Mouse (Mus musculus): ENCODE data around the gene Nts. TPM values are rescaled to one million over a fixed set of nuclear protein-coding genes. Genes with fewer than 3 reads are reported as not detected.

Gene Nts
- 16.0 and 18.2 TPM in 2 replicates for polyA plus RNA-seq (2015; fragmentation: Nextera tagmentation; extraction: Ambion mirVana)

DNA sequence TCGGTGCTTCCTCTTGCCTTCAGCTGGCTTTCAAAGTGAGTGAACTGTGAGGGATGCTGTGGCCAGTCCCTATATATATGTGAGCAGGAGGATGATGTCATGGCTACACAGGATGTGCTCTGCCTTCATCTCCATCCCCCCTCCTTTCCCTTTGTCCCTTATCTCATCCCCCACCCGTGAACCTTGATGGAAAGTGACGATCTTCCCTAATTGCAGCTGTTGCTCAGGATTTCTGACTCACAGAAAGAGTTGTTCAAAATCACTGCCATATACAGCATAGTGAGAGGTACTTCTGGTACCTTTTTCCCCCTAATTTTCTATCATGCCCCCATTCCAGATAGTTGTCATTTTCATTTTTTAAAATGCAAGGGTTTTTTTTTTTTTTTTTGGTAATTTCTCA lies at the start of gene Nts:
TSS of gene Nts (minus strand) at position 101 of the 400 bp plus-strand sequence.
- no peaks in the 10 kb centered on the region for H3K36me3 ChIP-seq (ENCODE audit: control insufficient read depth, insufficient read depth, low read length)
- no peak within 1 kb of the TSS for H3K9ac ChIP-seq (ENCODE audit: low read depth, low read length)
- no peak for ATAC-seq
- H3K4me1 ChIP-seq (ENCODE audit: control insufficient read depth, insufficient read depth, low read length) = no peaks in the 10 kb centered on the region
- H3K4me3 ChIP-seq (ENCODE audit: low read depth, low read length) = no peak within 1 kb of the TSS
- H3K27me3 ChIP-seq (ENCODE audit: control insufficient read depth, insufficient read depth, low read depth, low read length) = no peaks in the 10 kb centered on the region
- WGBS = 35% methylated on average over 3 of the region's 3 CpGs
- H3K27ac ChIP-seq (ENCODE audit: low read length) = no peak within 1 kb of the TSS
- H3K4me2 ChIP-seq (ENCODE audit: low read length) = no peak within 1 kb of the TSS
- no peaks in the 10 kb centered on the region for H3K9me3 ChIP-seq (replicated peaks; ENCODE audit: control insufficient read depth, low read length, poor library complexity, severe bottlenecking)

DNA sequence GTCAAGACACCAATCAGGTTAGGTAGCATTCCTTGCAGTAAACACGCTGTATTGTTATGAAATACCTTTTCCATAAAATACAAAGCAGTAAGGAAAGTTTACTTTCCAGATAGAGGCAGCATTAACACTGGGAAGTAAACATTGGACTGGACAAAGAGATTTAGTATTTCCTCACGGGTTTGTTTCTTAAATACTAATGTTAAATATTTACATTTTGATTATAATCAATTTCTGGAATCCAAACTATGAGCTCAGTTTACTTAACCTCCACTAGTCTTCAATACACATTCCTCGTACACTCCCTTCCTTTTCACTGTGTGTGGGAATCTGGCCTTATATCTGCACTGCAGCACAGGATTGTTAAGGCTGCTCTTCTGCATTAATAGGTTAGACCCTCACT lies 37.6 kb upstream of the Nts start:
- Histone ChIP-seq H3K4me2 (ENCODE audit: low read length) (no peak overlapping the region), H3K9ac (ENCODE audit: low read depth, low read length) (no peak overlapping the region), H3K27me3 (ENCODE audit: control insufficient read depth, insufficient read depth, low read depth, low read length) (no peaks in the 10 kb centered on the region), H3K36me3 (ENCODE audit: control insufficient read depth, insufficient read depth, low read length) (no peaks in the 10 kb centered on the region), H3K27ac (ENCODE audit: low read length) (no peak overlapping the region), H3K9me3 (replicated peaks; ENCODE audit: control insufficient read depth, low read length, poor library complexity, severe bottlenecking) (no peaks in the 10 kb centered on the region), H3K4me1 (ENCODE audit: control insufficient read depth, insufficient read depth, low read length) (no peaks in the 10 kb centered on the region), H3K4me3 (ENCODE audit: low read depth, low read length) (no peak overlapping the region)
- no peak for ATAC-seq
- 77% methylated on average over 3 of the region's 3 CpGs for WGBS

DNA sequence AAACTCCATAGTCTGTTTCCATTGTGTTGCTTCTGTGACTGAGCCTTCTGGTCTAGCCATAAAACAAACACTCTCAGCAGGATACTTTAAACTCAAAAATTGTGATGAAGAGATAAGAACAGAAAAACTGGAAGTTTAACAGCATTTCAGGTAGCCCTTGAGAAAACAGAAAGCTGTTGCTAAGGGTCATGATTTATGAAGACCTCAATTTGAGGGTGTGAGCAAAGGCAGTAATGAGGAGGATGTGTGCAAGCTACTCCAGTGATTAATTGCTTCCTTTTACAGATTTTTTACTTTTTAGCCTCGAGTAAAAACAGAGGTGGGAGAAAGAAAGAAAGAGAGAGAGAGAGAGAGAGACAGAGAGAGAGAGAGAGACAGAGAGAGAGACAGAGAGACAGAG lies 23.9 kb upstream of the Nts start:
- Histone ChIP-seq H3K9me3 (replicated peaks; ENCODE audit: control insufficient read depth, low read length, poor library complexity, severe bottlenecking) (no peaks in the 10 kb centered on the region), H3K27ac (ENCODE audit: low read length) (no peak overlapping the region), H3K4me1 (ENCODE audit: control insufficient read depth, insufficient read depth, low read length) (no peaks in the 10 kb centered on the region), H3K4me3 (ENCODE audit: low read depth, low read length) (no peak overlapping the region), H3K9ac (ENCODE audit: low read depth, low read length) (no peak overlapping the region), H3K36me3 (ENCODE audit: control insufficient read depth, insufficient read depth, low read length) (no peaks in the 10 kb centered on the region), H3K4me2 (ENCODE audit: low read length) (no peak overlapping the region), H3K27me3 (ENCODE audit: control insufficient read depth, insufficient read depth, low read depth, low read length) (no peaks in the 10 kb centered on the region)
- ATAC-seq = no peak
- whole genome bisulfite sequencing = 56% methylated on average over 1 of the region's 1 CpGs

DNA sequence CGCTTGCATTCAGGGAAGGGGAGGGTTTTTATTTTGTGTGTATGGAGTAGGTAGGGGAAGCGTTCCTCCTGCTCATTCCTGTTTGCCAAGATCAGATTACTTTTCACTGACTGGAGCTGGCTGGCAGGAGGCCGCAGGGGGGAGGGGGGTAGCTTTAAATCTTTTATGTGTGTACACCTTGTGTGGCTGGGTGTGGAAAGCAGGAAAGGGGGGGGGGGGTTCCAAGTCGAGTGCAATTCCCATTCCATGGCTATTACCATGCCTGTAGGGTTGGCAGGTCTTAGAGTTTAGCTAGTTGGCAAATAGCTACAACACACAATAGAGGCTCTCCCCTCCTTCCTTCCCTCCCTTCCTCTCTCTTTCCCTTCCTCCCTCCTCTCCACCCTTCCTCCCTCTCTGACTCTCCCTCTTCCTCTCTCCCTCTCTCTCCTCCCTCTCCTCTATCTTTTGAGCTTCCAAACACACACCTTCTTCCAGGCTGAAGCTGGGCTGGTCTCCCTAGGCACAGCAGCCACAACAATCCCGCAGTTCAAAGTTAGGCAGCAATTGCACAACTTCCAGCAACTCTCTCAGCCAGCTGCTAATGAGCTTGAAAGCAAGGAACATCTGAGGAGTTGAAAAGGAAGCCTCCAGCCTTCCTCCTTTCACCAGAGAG lies 21.6 kb upstream of the Nts start, which contains the start of gene Rassf9:
TSS of gene Rassf9 (plus strand) at position 416 of the 655 bp plus-strand sequence.
- Histone ChIP-seq H3K4me2 (ENCODE audit: low read length) (no peak within 1 kb of the TSS), H3K4me1 (ENCODE audit: control insufficient read depth, insufficient read depth, low read length) (no peaks in the 10 kb centered on the region), H3K4me3 (ENCODE audit: low read depth, low read length) (no peak within 1 kb of the TSS), H3K27ac (ENCODE audit: low read length) (no peak within 1 kb of the TSS), H3K9ac (ENCODE audit: low read depth, low read length) (no peak within 1 kb of the TSS), H3K9me3 (replicated peaks; ENCODE audit: control insufficient read depth, low read length, poor library complexity, severe bottlenecking) (no peaks in the 10 kb centered on the region), H3K27me3 (ENCODE audit: control insufficient read depth, insufficient read depth, low read depth, low read length) (no peaks in the 10 kb centered on the region), H3K36me3 (ENCODE audit: control insufficient read depth, insufficient read depth, low read length) (no peaks in the 10 kb centered on the region)
- 13% methylated on average over 5 of the region's 5 CpGs for WGBS
- ATAC-seq = peak; percentile 45

DNA sequence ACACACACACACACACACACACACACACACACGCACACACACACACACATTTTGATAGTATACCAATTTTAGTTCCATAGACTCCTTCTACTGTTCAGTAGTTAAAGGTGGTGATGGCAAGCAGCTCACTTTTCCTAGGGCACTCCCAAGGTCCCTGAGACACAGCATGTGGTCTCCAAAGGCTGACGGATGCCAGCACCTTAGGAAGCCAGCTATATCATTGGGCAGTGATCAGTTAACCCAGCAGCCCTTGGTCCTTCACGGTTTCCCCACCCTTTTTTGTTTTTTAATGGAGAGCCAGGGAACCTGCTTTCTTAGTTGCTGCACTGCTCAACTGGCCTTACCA lies 21.1 kb upstream of the Nts start:
- no peaks in the 10 kb centered on the region for H3K9me3 ChIP-seq (replicated peaks; ENCODE audit: control insufficient read depth, low read length, poor library complexity, severe bottlenecking)
- H3K9ac ChIP-seq (ENCODE audit: low read depth, low read length) = no peak overlapping the region
- 36% methylated on average over 3 of the region's 3 CpGs for WGBS
- no peak overlapping the region for H3K4me3 ChIP-seq (ENCODE audit: low read depth, low read length)
- H3K36me3 ChIP-seq (ENCODE audit: control insufficient read depth, insufficient read depth, low read length) = no peaks in the 10 kb centered on the region
- H3K27me3 ChIP-seq (ENCODE audit: control insufficient read depth, insufficient read depth, low read depth, low read length) = no peaks in the 10 kb centered on the region
- H3K4me2 ChIP-seq (ENCODE audit: low read length) = no peak overlapping the region
- no peak overlapping the region for H3K27ac ChIP-seq (ENCODE audit: low read length)
- H3K4me1 ChIP-seq (ENCODE audit: control insufficient read depth, insufficient read depth, low read length) = no peaks in the 10 kb centered on the region
- no peak for ATAC-seq

DNA sequence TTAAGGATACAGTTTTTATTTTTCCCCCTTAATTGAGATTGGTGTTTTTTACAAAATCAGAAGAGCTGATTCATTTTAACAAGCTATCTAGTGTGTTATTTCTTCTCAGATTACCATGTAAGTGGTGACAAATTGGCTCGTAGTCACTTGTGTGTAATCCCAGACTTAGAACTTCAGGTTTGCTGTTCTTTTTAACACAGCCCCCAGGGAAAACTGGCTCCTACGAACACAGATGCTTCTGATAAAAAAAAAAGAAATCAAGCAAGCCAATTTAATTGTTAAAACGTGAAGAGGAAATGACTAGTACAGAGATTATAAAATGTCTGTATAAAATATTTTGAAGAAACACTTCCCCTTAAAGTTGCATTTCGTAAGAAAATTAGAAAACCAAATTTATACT lies 17.1 kb upstream of the Nts start:
- WGBS = 65% methylated on average over 4 of the region's 4 CpGs
- H3K4me1 ChIP-seq (ENCODE audit: control insufficient read depth, insufficient read depth, low read length) = no peaks in the 10 kb centered on the region
- no peak for ATAC-seq

DNA sequence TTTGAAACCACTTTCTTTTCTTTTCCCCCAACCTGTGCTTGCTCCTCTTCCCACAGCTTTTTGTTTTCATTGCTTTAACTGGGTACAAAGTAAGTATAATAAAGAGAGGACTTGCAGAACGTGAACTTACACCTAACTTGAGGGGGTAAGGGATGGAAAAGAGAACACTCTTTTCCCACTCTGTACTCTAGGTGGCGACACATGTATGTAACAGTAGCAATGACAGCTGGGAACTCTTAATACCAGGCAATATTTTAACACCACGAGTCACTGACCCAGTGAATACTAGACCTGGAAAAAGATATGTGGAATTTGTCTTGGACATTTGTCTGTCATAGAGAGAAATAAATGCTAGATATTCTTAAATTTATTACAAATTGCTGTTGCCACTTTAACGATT lies 8.5 kb upstream of the Nts start:
- no peak overlapping the region for H3K4me3 ChIP-seq (ENCODE audit: low read depth, low read length)
- no peaks in the 10 kb centered on the region for H3K9me3 ChIP-seq (replicated peaks; ENCODE audit: control insufficient read depth, low read length, poor library complexity, severe bottlenecking)
- no peak overlapping the region for H3K27ac ChIP-seq (ENCODE audit: low read length)
- no peaks in the 10 kb centered on the region for H3K36me3 ChIP-seq (ENCODE audit: control insufficient read depth, insufficient read depth, low read length)
- WGBS = 29% methylated on average over 4 of the region's 4 CpGs
- no peaks in the 10 kb centered on the region for H3K27me3 ChIP-seq (ENCODE audit: control insufficient read depth, insufficient read depth, low read depth, low read length)
- no peak overlapping the region for H3K9ac ChIP-seq (ENCODE audit: low read depth, low read length)
- H3K4me1 ChIP-seq (ENCODE audit: control insufficient read depth, insufficient read depth, low read length) = no peaks in the 10 kb centered on the region
- no peak overlapping the region for H3K4me2 ChIP-seq (ENCODE audit: low read length)
- no peak for ATAC-seq

More for the DNA sequence above, 17.1 kb upstream of the Nts start:
- no peaks in the 10 kb centered on the region for H3K36me3 ChIP-seq (ENCODE audit: control insufficient read depth, insufficient read depth, low read length)
- no peak overlapping the region for H3K4me3 ChIP-seq (ENCODE audit: low read depth, low read length)
- no peak overlapping the region for H3K9ac ChIP-seq (ENCODE audit: low read depth, low read length)
- H3K27me3 ChIP-seq (ENCODE audit: control insufficient read depth, insufficient read depth, low read depth, low read length) = no peaks in the 10 kb centered on the region
- no peaks in the 10 kb centered on the region for H3K9me3 ChIP-seq (replicated peaks; ENCODE audit: control insufficient read depth, low read length, poor library complexity, severe bottlenecking)
- H3K4me2 ChIP-seq (ENCODE audit: low read length) = no peak overlapping the region
- no peak overlapping the region for H3K27ac ChIP-seq (ENCODE audit: low read length)

DNA sequence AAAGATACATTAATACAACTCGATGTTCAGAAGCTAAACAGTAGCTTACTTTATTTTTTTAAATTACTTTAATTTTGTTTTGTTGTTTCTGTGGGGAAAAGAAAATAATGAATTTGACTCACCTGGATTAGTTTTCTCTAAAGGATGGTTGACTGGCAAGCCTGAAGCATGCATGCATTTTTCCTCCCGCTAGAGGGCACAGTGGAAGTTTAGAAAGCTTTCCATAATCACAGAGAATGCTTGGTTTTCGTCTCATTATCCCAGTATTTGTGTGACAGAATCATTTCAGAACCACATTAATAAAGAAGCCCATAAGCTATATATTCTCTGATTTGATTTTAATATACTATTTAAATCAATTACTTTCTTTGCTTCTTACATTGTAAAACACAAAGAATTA lies 1.5 kb upstream of the Nts start:
- Histone ChIP-seq H3K4me1 (ENCODE audit: control insufficient read depth, insufficient read depth, low read length) (no peaks in the 10 kb centered on the region), H3K27me3 (ENCODE audit: control insufficient read depth, insufficient read depth, low read depth, low read length) (no peaks in the 10 kb centered on the region), H3K36me3 (ENCODE audit: control insufficient read depth, insufficient read depth, low read length) (no peaks in the 10 kb centered on the region), H3K4me2 (ENCODE audit: low read length) (no peak overlapping the region), H3K9me3 (replicated peaks; ENCODE audit: control insufficient read depth, low read length, poor library complexity, severe bottlenecking) (no peaks in the 10 kb centered on the region), H3K27ac (ENCODE audit: low read length) (no peak overlapping the region), H3K9ac (ENCODE audit: low read depth, low read length) (no peak overlapping the region), H3K4me3 (ENCODE audit: low read depth, low read length) (no peak overlapping the region)
- no peak for ATAC-seq
- WGBS = 10% methylated on average over 3 of the region's 3 CpGs

DNA sequence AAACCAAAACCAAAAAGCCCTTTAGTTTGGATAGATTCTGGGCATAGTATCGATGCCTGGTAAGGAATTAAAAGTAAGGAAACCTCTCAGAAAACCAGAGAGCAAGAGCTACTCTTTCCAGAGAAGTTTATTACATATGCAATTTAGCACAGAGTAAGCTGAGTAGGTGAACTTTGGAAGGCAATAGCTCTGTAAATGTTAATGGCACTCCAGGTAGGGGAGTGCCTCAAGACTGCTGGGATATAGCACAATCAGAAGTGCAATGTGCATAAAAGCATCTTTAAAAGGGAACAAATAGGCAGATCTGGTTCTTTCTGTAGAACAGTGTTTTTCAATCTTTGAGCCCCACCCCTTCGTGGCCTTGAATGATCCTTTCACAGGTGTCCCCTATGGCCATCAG lies 20.9 kb downstream of the Nts start:
- H3K4me1 ChIP-seq (ENCODE audit: control insufficient read depth, insufficient read depth, low read length) = no peaks in the 10 kb centered on the region
- WGBS = 91% methylated on average over 2 of the region's 2 CpGs
- no peaks in the 10 kb centered on the region for H3K9me3 ChIP-seq (replicated peaks; ENCODE audit: control insufficient read depth, low read length, poor library complexity, severe bottlenecking)
- H3K27ac ChIP-seq (ENCODE audit: low read length) = no peak overlapping the region
- H3K27me3 ChIP-seq (ENCODE audit: control insufficient read depth, insufficient read depth, low read depth, low read length) = no peaks in the 10 kb centered on the region
- no peaks in the 10 kb centered on the region for H3K36me3 ChIP-seq (ENCODE audit: control insufficient read depth, insufficient read depth, low read length)
- no peak overlapping the region for H3K9ac ChIP-seq (ENCODE audit: low read depth, low read length)
- no peak for ATAC-seq
- H3K4me3 ChIP-seq (ENCODE audit: low read depth, low read length) = no peak overlapping the region
- H3K4me2 ChIP-seq (ENCODE audit: low read length) = no peak overlapping the region
